Mouse (Mus musculus): ENCODE results near the gene Cyth1.

Cyth1 gene

GRCm38 (mm10) chr11:118147877-118148637 lies 100.3 kb downstream of the Cyth1 start:
- DNase-seq: no peak

- DNase-seq: no peak
Measured at GRCm38 (mm10) chr11:118146446-118146845, 101.9 kb downstream of the Cyth1 start.

GRCm38 (mm10) chr11:118145771-118146351 lies 102.5 kb downstream of the Cyth1 start:
- peak; percentile 51 to 67 for DNase-seq

GRCm38 (mm10) chr11:118145092-118145491 lies 103.3 kb downstream of the Cyth1 start:
- DNase-seq: no peak

- no peak for DNase-seq
Measured at GRCm38 (mm10) chr11:118143731-118144130, 104.7 kb downstream of the Cyth1 start.

GRCm38 (mm10) chr11:118142547-118143165 lies 105.7 kb downstream of the Cyth1 start:
- no peak for DNase-seq

- DNase-seq: no peak
Measured at GRCm38 (mm10) chr11:118140771-118141565, 107.4 kb downstream of the Cyth1 start.

- DNase-seq: no peak
Measured at GRCm38 (mm10) chr11:118138347-118138746, 110.0 kb downstream of the Cyth1 start.

GRCm38 (mm10) chr11:118136172-118136632 lies 112.2 kb downstream of the Cyth1 start:
- no peak for DNase-seq

- peak in 1 of 2 experiments; percentile 25 for DNase-seq
Measured at GRCm38 (mm10) chr11:118135271-118135670, 113.1 kb downstream of the Cyth1 start.

- peak; percentile 73 to 83 for DNase-seq
Measured at GRCm38 (mm10) chr11:118133752-118134169, 114.6 kb downstream of the Cyth1 start.

- DNase-seq: peak; percentile 25 to 33
Measured at GRCm38 (mm10) chr11:118133133-118133751, 115.2 kb downstream of the Cyth1 start.

- peak; percentile 41 to 59 for DNase-seq
Measured at GRCm38 (mm10) chr11:118132136-118132535, 116.3 kb downstream of the Cyth1 start.

GRCm38 (mm10) chr11:118130534-118130933 lies 117.9 kb downstream of the Cyth1 start, which contains the start of gene Dnah17:
Gene Dnah17 (minus strand): TSS chr11:118130634.
- DNase-seq: no peak

- no peak for DNase-seq
Measured at GRCm38 (mm10) chr11:118129812-118130211, 118.6 kb downstream of the Cyth1 start.

- DNase-seq: no peak
Measured at GRCm38 (mm10) chr11:118121592-118121991, 126.8 kb downstream of the Cyth1 start.

- no peak for DNase-seq
Measured at GRCm38 (mm10) chr11:118118777-118119176, 129.6 kb downstream of the Cyth1 start.

- no peak for DNase-seq
Measured at GRCm38 (mm10) chr11:118114581-118115110, 133.7 kb downstream of the Cyth1 start.

- no peak for DNase-seq
Measured at GRCm38 (mm10) chr11:118113516-118114205, 134.7 kb downstream of the Cyth1 start.

GRCm38 (mm10) chr11:118104001-118104400 lies 144.4 kb downstream of the Cyth1 start:
- peak; percentile 93 for DNase-seq

GRCm38 (mm10) chr11:118103383-118103782 lies 145.0 kb downstream of the Cyth1 start:
- DNase-seq: no peak
